Mouse (Mus musculus) lung, adult 2 months (tissue): ENCODE results near the gene Cd47.

Experiments used
- CTCF ChIP-seq: fragments of 200-500 bp; IDR thresholded peaks from 2 replicates; pipeline ENCODE4 v1.5.1; 2011; ENCODE audit warnings: mild to moderate bottlenecking, low read length, control low read depth; ENCODE audit not compliant: insufficient read depth
- POLR2A ChIP-seq: fragments of 200-500 bp; IDR thresholded peaks from 2 replicates; pipeline ENCODE4 v1.6.1; 2011; ENCODE audit warnings: low read depth, mild to moderate bottlenecking, control low read depth, low read length, borderline replicate concordance; ENCODE audit errors: extremely low read depth

DNA sequence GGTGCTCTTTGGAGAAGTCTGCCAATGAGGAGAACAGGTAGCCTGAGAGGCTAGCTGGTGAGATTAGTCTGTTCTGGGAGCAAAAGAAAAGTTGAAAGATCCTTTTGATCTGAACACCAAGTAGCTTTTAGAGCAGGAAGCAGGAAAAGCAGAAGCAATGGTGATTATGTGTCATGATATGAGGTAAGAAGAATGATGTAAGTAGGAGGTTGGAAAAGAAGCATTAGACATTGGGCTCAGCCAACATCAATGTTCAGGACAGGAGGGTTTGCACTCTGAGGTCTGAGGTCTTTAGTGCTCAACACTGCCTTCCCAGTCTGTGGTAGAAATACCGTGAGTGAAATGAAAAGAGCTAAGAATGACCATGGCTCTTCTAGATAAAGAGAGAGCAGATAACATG lies 143.4 kb downstream of the Cd47 start:
- TF ChIP-seq CTCF (no peak), POLR2A (no peak)
